Mouse (Mus musculus): ENCODE data around the gene Hhat.
A peak's percentile ranks its signal among the peaks of the same experiment; 100 is the strongest.

Hhat gene

GRCm38 (mm10) chr1:192741896-192742295 is 29.1 kb downstream of the Hhat start:
- no peak for DNase-seq

DNA sequence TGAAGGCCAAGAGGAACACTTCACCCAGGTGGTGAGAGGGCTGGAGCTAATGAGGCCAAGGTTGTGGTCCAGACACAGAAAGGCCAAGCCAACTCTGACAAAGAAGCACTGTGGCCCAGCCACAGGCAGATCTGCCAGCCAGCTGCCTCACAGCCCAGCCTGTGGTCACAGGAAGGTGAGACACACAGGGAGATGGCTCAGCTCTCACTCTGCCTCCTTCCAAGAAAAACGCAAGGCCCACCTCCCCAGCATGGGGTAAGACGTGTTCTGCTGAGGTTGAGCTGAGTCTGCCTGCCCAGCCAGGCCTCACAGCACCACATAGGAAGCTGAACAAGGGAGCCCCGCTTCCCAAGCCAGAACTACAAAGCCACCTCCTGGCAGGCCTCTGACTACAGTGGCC is 34.5 kb downstream of the Hhat start:
- DNase-seq = no peak

DNA sequence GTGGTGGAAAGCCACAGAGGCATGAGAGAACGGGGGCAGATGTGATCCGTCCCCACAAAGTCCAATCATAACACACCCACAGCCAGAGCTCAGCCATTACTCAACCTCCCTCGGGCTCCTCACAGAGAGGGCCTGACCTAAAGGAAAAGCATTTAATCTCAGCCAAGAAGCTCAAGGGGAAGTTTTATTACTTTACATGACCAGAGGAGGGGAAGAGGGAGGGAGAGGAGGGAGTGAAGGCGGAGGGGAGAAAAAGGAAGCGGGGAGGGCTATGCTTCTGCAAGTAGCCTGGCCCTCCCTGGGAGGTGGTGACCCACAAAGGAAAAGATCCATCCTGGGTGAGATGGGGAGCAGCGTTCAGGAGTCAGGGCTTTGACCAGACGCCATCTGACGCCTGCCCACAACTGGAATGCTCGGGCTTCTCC is 35.0 kb downstream of the Hhat start:
- DNase-seq = no peak

- no peak for DNase-seq
Measured at GRCm38 (mm10) chr1:192730517-192730916, 40.5 kb downstream of the Hhat start.

DNA sequence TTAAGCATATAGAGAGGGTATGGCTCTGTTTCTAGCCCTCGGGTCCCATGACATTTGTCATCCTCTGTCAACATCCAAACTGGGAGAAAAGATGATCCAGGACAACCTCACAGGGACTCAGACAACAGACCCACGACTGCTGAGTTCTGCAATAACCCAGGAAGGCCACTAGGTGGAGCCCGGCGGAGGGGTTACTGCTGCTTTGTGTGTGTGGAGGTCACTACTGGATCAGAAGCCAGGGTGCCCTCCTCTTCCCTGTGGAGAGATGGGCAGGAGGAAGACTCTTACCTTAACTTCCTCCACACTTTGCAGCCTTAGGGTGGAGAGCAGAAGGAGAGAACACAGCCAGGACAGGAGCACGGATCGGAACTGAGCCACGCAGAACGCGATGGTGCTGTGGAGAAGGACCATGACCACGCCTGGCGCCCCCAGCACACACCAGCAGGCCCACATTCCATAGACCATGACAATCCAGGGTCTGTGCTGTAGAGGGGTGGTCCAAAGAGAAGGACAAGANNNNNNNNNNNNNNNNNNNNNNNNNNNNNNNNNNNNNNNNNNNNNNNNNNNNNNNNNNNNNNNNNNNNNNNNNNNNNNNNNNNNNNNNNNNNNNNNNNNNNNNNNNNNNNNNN is 43.9 kb downstream of the Hhat start:
- DNase-seq = peak; percentile 67

- peak; percentile 87 for DNase-seq
Measured at GRCm38 (mm10) chr1:192722147-192722546, 48.9 kb downstream of the Hhat start.

- DNase-seq = no peak
Measured at GRCm38 (mm10) chr1:192720156-192720555, 50.9 kb downstream of the Hhat start.

DNA sequence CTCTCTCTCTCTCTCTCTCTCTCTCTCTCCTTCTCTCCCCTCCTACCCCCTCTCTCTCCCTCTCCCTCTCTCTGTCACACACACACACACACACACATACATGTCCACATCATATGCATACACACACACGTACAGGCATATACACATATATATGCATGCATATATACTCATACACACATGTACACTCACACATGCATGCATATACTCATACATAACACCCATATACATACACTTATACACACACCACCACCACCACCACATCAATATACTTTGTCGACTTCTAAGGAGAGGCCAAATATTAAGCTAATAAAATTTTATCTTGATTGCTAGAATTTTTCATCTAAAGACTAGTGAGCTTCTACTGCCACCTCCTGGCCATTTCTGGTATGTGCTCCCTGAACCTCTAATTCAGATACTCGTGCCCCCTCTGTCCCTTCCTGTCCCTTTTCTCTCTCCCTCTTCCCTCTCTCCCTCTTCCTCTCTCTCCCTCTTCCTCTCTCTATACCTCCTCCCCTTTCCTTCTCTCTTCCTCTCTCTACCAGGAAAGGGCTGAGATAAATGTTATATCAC is 59.2 kb downstream of the Hhat start:
- DNase-seq = peak; percentile 81

- DNase-seq = no peak
Measured at GRCm38 (mm10) chr1:192700339-192701073, 70.5 kb downstream of the Hhat start.

DNA sequence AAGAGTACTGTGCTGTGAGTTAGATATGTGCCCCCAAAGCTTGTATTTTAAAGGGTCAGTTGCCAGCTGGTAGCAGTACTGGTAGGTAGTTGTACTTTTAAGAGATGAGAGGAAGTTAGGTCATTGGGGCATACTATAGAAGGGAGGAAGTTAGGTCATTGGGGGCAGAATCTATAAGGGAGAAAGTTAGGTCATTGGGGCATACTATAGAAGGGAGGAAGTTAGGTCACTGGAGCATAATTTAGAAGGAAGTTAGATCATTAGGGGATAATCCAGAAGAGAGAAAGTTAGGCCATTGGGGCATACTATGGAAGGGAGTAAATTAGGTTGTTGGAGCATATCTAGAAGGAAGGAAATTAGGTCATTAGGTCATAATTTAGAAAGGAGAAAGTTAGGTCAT is 71.9 kb downstream of the Hhat start:
- no peak for DNase-seq

DNA sequence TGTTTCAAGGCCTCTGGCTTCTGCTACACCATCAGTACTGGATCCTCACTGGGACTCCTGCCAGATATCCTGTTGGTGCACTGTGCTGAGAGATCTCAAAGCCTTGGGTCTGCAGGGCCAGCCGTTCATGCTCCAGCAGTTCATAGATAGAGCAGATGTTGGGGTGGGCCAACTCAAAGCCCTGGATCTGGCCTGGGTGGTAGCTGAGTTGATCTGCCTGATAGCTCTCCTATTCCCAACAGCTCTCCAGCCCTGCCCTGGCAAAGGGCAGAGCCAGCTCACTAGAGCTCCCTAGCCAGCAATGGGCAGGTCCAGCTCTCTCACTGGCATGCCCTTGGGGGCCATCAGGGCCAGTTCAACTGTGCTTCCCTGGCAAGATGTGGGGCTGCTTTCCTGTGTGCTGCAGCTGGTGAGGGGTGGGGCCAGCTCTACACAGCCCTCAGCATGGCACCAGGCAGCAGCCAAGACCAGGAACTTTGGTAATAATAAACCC is 74.6 kb downstream of the Hhat start:
- DNase-seq = no peak

- no peak for DNase-seq
Measured at GRCm38 (mm10) chr1:192693644-192694043, 77.4 kb downstream of the Hhat start.

DNA sequence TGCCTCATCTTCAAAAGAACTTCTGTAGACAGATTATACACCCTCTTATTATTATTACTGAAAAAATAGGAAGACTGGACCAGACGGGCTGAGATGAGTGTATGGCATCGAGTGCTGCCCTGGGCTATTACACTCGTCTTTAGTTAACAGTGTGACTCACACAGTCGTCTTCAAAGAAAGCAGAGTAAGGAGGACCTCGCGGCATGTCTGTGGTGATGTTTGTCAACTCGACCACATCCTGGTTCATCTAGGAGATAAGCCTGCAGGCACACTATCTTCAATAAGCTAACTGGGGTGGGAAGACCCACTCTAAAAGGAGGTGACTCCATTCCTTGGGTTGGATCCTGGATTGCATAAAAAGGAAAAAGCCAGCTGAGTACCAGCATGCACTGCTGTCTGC is 78.0 kb downstream of the Hhat start:
- no peak for DNase-seq

DNA sequence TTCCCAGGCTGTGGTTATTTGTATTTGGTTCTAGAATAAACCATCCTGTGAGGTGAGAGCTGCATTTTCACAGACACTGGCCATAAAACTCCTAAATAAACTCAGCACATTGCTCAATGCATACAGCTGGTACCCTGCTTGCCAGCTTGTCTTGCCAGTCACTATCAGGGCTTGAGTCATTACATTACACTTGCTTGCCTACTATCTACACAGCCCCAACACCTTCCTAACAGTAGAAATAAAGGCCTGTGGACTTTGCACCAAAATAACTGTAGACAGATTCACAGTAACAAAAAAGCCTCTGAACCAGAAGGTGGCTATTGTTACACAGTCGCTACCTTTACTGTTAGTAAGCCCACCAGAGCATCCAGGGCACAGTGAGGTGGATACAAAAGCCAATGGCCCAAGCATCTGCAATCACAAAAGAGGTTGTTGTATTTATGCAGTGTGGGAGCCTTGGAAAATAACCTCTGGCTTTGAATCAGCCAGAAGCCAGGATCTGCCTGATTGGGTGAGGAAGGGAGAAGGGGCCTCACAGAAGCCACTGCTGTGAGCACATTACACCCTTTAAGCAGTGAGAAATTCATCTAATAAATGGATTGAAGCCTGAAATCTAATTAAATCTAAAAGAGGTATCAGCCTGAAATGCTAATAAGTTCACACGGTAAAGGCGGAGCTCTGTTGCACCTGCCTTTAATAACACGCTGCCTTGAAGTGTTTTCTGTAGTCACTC is 88.6 kb downstream of the Hhat start:
- DNase-seq = no peak

DNA sequence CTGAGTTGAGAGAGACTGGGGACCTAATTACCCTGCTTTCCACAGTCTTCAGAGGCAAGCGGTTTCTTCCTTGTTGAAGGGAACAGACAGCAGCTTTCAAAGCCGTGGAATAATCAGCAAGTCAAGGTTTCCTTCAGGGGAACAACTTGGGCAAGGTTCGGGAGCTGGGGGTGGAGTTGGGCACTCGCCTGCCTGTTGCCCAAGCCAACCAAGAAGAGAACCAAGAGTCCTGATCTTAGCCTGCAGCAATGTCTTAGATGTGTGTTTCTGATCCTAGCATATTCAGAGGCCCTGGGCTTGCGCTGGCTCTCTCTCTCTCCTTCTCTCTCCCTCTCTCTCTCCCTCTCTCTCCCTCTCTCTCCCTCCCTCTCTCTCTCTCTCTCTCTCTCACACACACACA is 93.8 kb downstream of the Hhat start:
- no peak for DNase-seq

GRCm38 (mm10) chr1:192663608-192664007 is 107.4 kb downstream of the Hhat start:
- DNase-seq = no peak

DNA sequence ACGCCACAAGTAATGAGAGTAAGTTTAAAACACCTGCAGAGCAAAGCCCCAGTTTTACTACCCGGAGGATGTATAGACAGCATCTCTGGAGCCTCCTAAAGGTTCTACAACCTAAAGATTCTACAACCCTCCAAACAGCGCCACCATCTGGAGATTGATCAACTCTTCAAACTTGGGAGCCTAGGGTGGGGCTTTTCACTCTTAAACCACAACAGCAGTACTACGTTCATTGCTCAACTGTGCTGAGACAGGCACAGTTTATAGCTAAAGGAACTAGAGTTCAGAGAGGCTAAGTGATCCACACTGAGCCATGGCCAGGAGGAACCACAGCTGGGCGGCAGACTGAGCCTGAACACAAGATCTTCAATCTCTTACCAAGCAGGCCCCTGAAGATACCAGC is 107.9 kb downstream of the Hhat start:
- no peak for DNase-seq

- DNase-seq = no peak
Measured at GRCm38 (mm10) chr1:192661612-192662011, 109.4 kb downstream of the Hhat start.

DNA sequence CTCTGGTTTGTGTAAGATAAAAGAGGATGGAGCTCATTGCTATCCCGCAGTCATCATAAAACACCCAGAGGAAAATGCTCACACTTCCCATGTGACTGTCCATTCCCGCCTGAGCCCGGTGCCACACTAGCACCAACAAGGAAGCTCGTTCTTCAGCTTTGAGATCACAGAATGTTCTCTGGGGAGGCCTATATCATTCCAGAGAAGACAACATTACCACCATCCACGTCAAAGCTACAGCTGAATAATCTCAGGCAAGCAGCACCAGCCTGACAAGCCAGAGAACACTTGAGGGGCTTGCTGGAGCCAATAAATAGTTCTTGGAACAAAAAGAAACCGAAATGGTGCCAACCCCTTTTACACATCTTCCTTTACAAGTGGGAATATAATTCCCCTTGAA is 113.6 kb downstream of the Hhat start:
- DNase-seq = no peak

- peak; percentile 31 for DNase-seq
Measured at GRCm38 (mm10) chr1:192651981-192652605, 118.9 kb downstream of the Hhat start.

DNA sequence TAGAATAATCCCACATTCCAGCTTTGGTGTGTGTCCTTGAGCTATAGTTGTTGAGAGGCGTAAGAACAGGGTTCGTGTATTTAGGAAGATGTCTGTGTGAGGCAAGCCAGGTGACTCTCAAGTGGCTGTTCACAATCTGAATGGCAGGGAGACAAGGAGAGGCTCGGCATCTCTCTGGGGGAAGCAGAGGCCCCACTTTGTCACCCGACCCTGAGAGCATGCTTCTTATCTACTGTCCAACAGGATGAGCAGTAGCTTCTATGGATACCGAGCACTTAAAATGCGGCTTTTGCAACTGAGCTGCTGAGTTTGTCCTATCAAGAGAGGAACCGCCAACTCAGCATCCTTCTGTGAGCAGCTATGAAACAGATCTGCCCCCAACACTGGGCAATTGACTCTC is 120.4 kb downstream of the Hhat start:
- no peak for DNase-seq

DNA sequence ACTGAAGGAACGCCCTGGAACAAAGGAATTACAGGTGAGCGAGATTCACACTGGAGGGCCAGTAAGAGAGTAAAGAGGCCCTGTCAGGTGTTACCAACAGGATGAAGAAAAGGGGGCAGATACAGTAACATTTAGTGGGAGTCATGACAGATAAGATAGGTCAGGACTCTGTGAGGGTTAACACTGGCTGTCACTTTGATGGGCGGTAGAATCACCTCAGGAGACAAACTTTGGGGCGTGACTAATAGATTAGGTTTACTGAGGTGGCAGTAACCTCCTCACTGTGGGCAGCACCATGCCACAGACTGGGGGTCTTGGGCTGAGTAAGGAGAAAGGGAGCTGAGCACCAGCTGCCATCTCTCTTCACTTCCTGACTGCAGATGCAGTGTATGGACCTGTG is 121.0 kb downstream of the Hhat start:
- DNase-seq = no peak

DNA sequence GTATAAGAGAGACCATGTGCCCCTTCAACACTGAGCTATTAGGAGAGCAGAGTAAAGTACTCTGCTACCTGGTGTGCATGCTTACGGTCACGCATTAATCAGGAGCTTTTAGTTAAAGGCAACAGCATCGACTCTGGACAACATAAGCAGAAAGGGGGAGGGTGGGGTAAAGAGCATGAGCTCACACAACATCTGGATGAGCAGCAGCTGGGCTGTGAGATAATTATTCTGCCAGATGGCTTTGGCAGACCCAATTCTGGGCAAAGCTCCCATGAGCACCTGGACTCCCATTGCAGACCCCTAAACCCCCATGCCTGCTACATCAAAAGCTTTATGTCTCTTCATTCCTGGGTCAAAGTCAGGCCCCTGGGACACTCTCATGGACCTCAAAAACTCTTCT is 121.8 kb downstream of the Hhat start:
- DNase-seq = no peak

Data from right cerebral cortex, postnatal 4 days (tissue).